Mouse (Mus musculus): ENCODE results near the gene Adat2. TPM values are rescaled to one million over a fixed set of nuclear protein-coding genes. Genes with fewer than 3 reads are reported as not detected.

The Adat2 gene
- 10 to 100 TPM in 1 of 2 experiments, 1 to 10 TPM in 1; 7.9 to 11.9 TPM for total RNA-seq (2023)

DNA sequence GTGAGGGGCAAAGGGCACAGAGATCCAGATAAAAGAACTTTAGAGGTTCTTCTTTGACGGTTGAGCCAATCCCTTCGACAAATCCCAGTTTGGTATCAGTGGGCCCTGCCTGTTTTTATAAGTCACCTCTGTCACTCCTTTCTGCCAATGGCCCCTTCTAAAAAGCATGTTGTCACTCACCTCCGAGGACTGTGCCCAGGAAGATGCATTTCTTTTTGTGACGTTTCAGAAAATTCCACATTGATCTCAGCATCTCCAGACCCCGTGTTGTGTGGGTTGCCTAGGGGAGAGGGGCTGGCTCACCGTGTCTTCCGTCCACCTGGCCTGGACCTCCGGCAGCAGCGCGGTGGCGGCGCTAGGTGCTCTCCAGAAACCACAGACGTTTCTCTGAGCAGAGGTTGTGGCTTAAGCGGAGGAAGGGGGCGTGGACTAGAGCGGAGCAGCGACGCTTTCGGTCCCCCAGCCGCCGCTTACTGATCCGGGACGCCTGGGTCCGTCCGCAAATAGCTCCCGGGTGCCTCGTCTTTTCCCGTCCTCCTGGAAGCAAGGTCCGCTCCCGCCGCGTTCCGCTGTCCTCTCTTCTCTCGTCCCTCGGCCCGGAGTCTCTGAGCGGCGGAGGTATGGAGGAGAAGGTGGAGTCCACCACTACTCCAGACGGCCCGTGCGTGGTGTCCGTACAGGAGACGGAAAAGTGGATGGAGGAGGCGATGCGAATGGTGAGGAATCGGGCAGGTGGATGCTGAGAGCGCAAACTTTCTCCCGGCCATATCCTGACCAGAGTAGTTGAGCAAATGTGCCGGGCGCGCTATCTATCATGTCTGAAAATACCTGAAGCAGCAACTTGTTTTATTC, at the start of gene Adat2, which contains the start of gene Pex3:
TSS of gene Adat2 (plus strand) at position 249 of the 852 bp plus-strand sequence.
TSS of gene Pex3 (minus strand) at position 497 of the 852 bp plus-strand sequence.

Other genes with a start within 250 kb of the Adat2 start
- gene Phactr2, start 78.5 kb upstream of the Adat2 start, total RNA-seq (2023): 10 to 100 TPM; 25.4 to 25.7 TPM
- gene Fuca2, start 53.4 kb upstream of the Adat2 start, total RNA-seq (2023): 10 to 100 TPM; 21.5 to 31.7 TPM
- gene Pex3, start 248 bp downstream of the Adat2 start, total RNA-seq (2023): 10 to 100 TPM; 23.9 to 24.0 TPM